Mouse (Mus musculus) forebrain, embryonic 16.5 days (tissue): ENCODE measurements at regions not wholly inside any gene's neighbourhood (a gene's known extent, or its start where the extent isn't known, plus 50 kb on each side); places are given as distances from the start of the nearest gene placed in this dataset.

ENCODE experiments used
- ATAC-seq: fragments of 200-750 bp; cut with Nextera tagmentation; 2 replicates; pipeline ENCODE4 v1.8.0; 2017; ENCODE audit warnings: mild to moderate bottlenecking, moderate library complexity
- H3K27ac ChIP-seq: fragments of 300-500 bp; sonication (generic); 2 replicates; pipeline ENCODE4 v1.5.1; 2014; ENCODE audit warnings: low read length, control low read depth
- H3K27me3 ChIP-seq: fragments of 300-500 bp; sonication (generic); replicated peaks from 2 replicates; pipeline ENCODE4 v1.6.1; 2014; ENCODE audit warnings: low read length; ENCODE audit not compliant: control insufficient read depth, insufficient read depth
- H3K36me3 ChIP-seq: fragments of 300-500 bp; sonication (generic); 2 replicates; pipeline ENCODE4 v1.6.1; 2014; ENCODE audit not compliant: control insufficient read depth, insufficient read depth
- H3K4me1 ChIP-seq: fragments of 300-500 bp; sonication (generic); replicated peaks from 2 replicates; pipeline ENCODE4 v1.6.1; 2014; ENCODE audit warnings: low read length; ENCODE audit not compliant: control insufficient read depth, insufficient read depth
- H3K4me2 ChIP-seq: fragments of 300-500 bp; sonication (generic); 2 replicates; pipeline ENCODE4 v1.6.1; 2014; ENCODE audit warnings: mild to moderate bottlenecking, low read length, control low read depth
- H3K4me3 ChIP-seq: fragments of 300-500 bp; sonication (generic); replicated peaks from 2 replicates; pipeline ENCODE4 v1.5.1; 2014; ENCODE audit warnings: mild to moderate bottlenecking, low read length, control low read depth
- H3K9ac ChIP-seq: fragments of 300-500 bp; sonication (generic); replicated peaks from 2 replicates; pipeline ENCODE4 v1.6.1; 2014; ENCODE audit warnings: low read depth, low read length, control low read depth
- H3K9me3 ChIP-seq: fragments of 300-500 bp; sonication (generic); 2 replicates; pipeline ENCODE4 v1.6.1; 2016; ENCODE audit warnings: low read length; ENCODE audit not compliant: control insufficient read depth
- WGBS: fragments of 180-500 bp; shearing (Covaris S2); extraction: QIAGEN DNeasy Blood & Tissue Kit; methylation state at CpG from one replicate; pipeline ENCODE4 v1.1.7; 2014; 5-methylcytosine and 5-hydroxymethylcytosine counted together

GRCm38 (mm10) chr10:92164648-92164960 lies 557.6 kb downstream of the Nedd1 start:
- Histone ChIP-seq H3K27ac (peak overlapping the region; percentile 74), H3K4me3 (peak overlapping the region; percentile 34), H3K36me3 (no peaks in the 10 kb centered on the region), H3K9ac (peak overlapping the region; percentile 49), H3K4me1 (peaks cover 21% of the 10 kb centered on the region), H3K27me3 (0 out of 2 replicates have a peak, but pooled peaks cover 8% of the 10 kb centered on the region), H3K9me3 (no peaks in the 10 kb centered on the region), H3K4me2 (peak overlapping the region; percentile 27)
- WGBS = 16% methylated on average over 3 of the region's 3 CpGs
- ATAC-seq = peak; percentile 11; the same call in 1 of the 2 replicates

GRCm38 (mm10) chr10:92163851-92164647 lies 558.2 kb downstream of the Nedd1 start:
- H3K4me1 ChIP-seq = peaks cover 21% of the 10 kb centered on the region
- H3K4me3 ChIP-seq = peak overlapping the region; percentile 56
- H3K27me3 ChIP-seq = 0 out of 2 replicates have a peak, but pooled peaks cover 8% of the 10 kb centered on the region
- H3K9ac ChIP-seq = peak overlapping the region; percentile 49
- H3K36me3 ChIP-seq = no peaks in the 10 kb centered on the region
- H3K9me3 ChIP-seq = no peaks in the 10 kb centered on the region
- H3K4me2 ChIP-seq = peak overlapping the region; percentile 40
- WGBS = 16% methylated on average over 12 of the region's 12 CpGs
- peak overlapping the region; percentile 74 for H3K27ac ChIP-seq
- 0 out of 2 replicates have a peak, but pooled peaks have one; percentile 26 for ATAC-seq

- Histone ChIP-seq H3K4me1 (peaks cover 21% of the 10 kb centered on the region), H3K4me2 (peak overlapping the region; percentile 92), H3K9ac (peak overlapping the region; percentile 69), H3K36me3 (no peaks in the 10 kb centered on the region), H3K27me3 (0 out of 2 replicates have a peak, but pooled peaks cover 8% of the 10 kb centered on the region), H3K9me3 (no peaks in the 10 kb centered on the region), H3K4me3 (peak overlapping the region; percentile 56), H3K27ac (peak overlapping the region; percentile 56)
- WGBS = 1% methylated on average over 7 of the region's 7 CpGs
- peak; percentile 26; the same call in 1 of the 2 replicates for ATAC-seq
Observed at GRCm38 (mm10) chr10:92163071-92163504, 559.1 kb downstream of the Nedd1 start.

GRCm38 (mm10) chr10:92162473-92163011 lies 559.7 kb downstream of the Nedd1 start:
- Histone ChIP-seq H3K4me2 (peak overlapping the region; percentile 92), H3K27me3 (0 out of 2 replicates have a peak, but pooled peaks cover 8% of the 10 kb centered on the region), H3K27ac (peak overlapping the region; percentile 77), H3K36me3 (no peaks in the 10 kb centered on the region), H3K9me3 (no peaks in the 10 kb centered on the region), H3K4me3 (peak overlapping the region; percentile 56), H3K4me1 (peaks cover 21% of the 10 kb centered on the region), H3K9ac (peak overlapping the region; percentile 69)
- WGBS = under 1% methylated on average over 29 of the region's 29 CpGs
- ATAC-seq = peak; percentile 49

GRCm38 (mm10) chr10:92161501-92161900 lies 560.7 kb downstream of the Nedd1 start:
- Histone ChIP-seq H3K27ac (peak overlapping the region; percentile 28; the same call in 1 of the 2 replicates), H3K4me3 (peak overlapping the region; percentile 35), H3K27me3 (0 out of 2 replicates have a peak, but pooled peaks cover 8% of the 10 kb centered on the region), H3K4me2 (peak overlapping the region; percentile 47), H3K36me3 (no peaks in the 10 kb centered on the region), H3K9me3 (no peaks in the 10 kb centered on the region), H3K9ac (peak overlapping the region; percentile 41; the same call in 1 of the 2 replicates), H3K4me1 (peaks cover 21% of the 10 kb centered on the region)
- WGBS = 5% methylated on average over 9 of the region's 9 CpGs
- no peak for ATAC-seq

- no peak for ATAC-seq
- Histone ChIP-seq H3K4me2 (no peak overlapping the region), H3K9ac (no peak overlapping the region), H3K36me3 (no peaks in the 10 kb centered on the region), H3K27me3 (no peaks in the 10 kb centered on the region), H3K9me3 (no peaks in the 10 kb centered on the region), H3K4me1 (no peaks in the 10 kb centered on the region), H3K4me3 (no peak overlapping the region), H3K27ac (no peak overlapping the region)
- WGBS = 88% methylated on average over 3 of the region's 3 CpGs
Observed at GRCm38 (mm10) chr10:92146263-92146662, 576.0 kb downstream of the Nedd1 start.

- ATAC-seq = no peak
- Histone ChIP-seq H3K4me1 (no peaks in the 10 kb centered on the region), H3K9ac (no peak overlapping the region), H3K27me3 (no peaks in the 10 kb centered on the region), H3K9me3 (no peaks in the 10 kb centered on the region), H3K4me2 (no peak overlapping the region), H3K4me3 (no peak overlapping the region), H3K27ac (no peak overlapping the region), H3K36me3 (no peaks in the 10 kb centered on the region; the same call in 1 of the 2 replicates)
- 82% methylated on average over 5 of the region's 5 CpGs for WGBS
Observed at GRCm38 (mm10) chr10:92135521-92135920, 586.7 kb downstream of the Nedd1 start.

- WGBS = 20% methylated on average over 2 of the region's 2 CpGs
- no peaks in the 10 kb centered on the region for H3K4me1 ChIP-seq
- ATAC-seq = no peak
- no peak overlapping the region for H3K4me2 ChIP-seq
- H3K9ac ChIP-seq = no peak overlapping the region
- H3K27ac ChIP-seq = no peak overlapping the region
- no peaks in the 10 kb centered on the region for H3K36me3 ChIP-seq
- H3K4me3 ChIP-seq = no peak overlapping the region
- H3K27me3 ChIP-seq = no peaks in the 10 kb centered on the region
- no peaks in the 10 kb centered on the region for H3K9me3 ChIP-seq
Observed at GRCm38 (mm10) chr10:92112790-92113189, 609.4 kb downstream of the Nedd1 start.

GRCm38 (mm10) chr10:92106331-92106730 lies 615.9 kb downstream of the Nedd1 start:
- Histone ChIP-seq H3K4me3 (no peak overlapping the region), H3K9ac (no peak overlapping the region), H3K27ac (no peak overlapping the region), H3K4me2 (no peak overlapping the region), H3K27me3 (no peaks in the 10 kb centered on the region; the same call in 1 of the 2 replicates), H3K9me3 (no peaks in the 10 kb centered on the region), H3K4me1 (no peaks in the 10 kb centered on the region; the same call in 1 of the 2 replicates), H3K36me3 (no peaks in the 10 kb centered on the region)
- WGBS = 89% methylated on average over 6 of the region's 6 CpGs
- no peak for ATAC-seq
